Mouse (Mus musculus) testis, adult 2 months (tissue): ENCODE results near the gene Arfgef2.

Source experiments
- CTCF ChIP-seq: fragments of 200-500 bp; IDR thresholded peaks from 2 replicates; pipeline ENCODE4 v1.5.1; 2012; ENCODE audit warnings: low read depth, mild to moderate bottlenecking, inconsistent platforms, low read length, moderate library complexity; ENCODE audit not compliant: control insufficient read depth, insufficient read depth, insufficient replicate concordance
- POLR2A ChIP-seq: fragments of 200-500 bp; IDR thresholded peaks from 2 replicates; pipeline ENCODE4 v1.6.1; 2012; ENCODE audit warnings: low read depth, mild to moderate bottlenecking, inconsistent platforms, low read length, moderate library complexity; ENCODE audit not compliant: control insufficient read depth

GRCm38 (mm10) chr2:166943146-166943545 lies 137.8 kb downstream of the Arfgef2 start:
- TF ChIP-seq CTCF = no peak
- TF ChIP-seq POLR2A = no peak
